Mouse (Mus musculus) natural killer cell, adult 2 months (primary cell): Measurements from ENCODE around the gene Ctr9.
A peak's percentile ranks its signal among the peaks of the same experiment; 100 is the strongest.

Experiments
- DNase-seq, 2 experiments: peaks; one replicate each; pipeline ENCODE4 v3.0.0; 2022; ENCODE audit warnings: low spot score in 2 of 2

The Ctr9 gene

GRCm38 (mm10) chr7:111028281-111029045 is at the start of gene Ctr9:
Gene Ctr9 (plus strand): TSS chr7:111028951.
- peak; percentile 95 to 96 for DNase-seq

DNA sequence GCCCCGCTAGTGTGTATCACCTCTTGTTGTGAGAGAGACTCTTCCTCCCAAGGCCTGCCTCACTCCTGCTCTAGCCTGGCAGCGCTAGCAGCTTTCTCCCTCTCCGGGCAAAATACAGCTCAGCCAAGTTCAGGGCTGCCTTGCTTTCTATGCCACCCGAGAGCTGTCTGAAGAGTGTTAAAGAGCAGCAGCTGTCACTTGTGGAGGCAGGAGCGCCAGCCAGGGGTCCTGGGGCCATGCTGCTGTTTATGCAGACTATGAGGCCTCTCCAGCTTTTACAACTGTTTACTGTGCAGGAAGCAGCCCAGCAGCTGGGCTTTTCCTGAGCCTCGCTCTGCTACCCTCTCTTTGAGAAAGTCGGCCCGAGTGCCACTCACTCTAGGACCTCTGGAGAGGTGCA is 47.7 kb upstream of the Ctr9 start:
- no peak for DNase-seq

- DNase-seq = no peak
These were observed 46.6 kb upstream of the Ctr9 start, which contains the start of gene Mrvi1 for GRCm38 (mm10) chr7:110982053-110982705. Gene Mrvi1 (minus strand): TSS chr7:110982461.

DNA sequence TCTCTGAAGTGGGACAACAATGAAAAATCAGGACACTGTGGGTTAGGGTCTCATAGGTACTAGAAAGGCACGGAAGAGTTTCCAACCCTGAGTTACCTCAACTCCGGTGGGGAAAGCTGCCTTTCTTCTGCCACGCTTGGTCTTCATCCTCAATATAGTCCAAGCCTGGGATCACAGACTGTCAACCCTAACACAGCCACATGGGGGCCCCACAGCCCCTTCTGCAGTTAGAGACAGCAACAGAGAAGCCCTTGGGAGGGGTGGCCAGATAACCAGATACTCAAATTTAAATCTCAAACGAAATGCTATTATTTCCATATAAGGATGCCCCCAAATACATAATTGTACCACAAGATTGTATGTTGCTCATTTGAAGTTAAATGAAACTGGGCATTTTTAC is 46.0 kb upstream of the Ctr9 start:
- peak in 1 of 2 experiments; percentile 23 for DNase-seq

GRCm38 (mm10) chr7:110983621-110984020 is 45.1 kb upstream of the Ctr9 start:
- no peak for DNase-seq

GRCm38 (mm10) chr7:110985581-110986265 is 43.0 kb upstream of the Ctr9 start:
- DNase-seq = no peak

DNA sequence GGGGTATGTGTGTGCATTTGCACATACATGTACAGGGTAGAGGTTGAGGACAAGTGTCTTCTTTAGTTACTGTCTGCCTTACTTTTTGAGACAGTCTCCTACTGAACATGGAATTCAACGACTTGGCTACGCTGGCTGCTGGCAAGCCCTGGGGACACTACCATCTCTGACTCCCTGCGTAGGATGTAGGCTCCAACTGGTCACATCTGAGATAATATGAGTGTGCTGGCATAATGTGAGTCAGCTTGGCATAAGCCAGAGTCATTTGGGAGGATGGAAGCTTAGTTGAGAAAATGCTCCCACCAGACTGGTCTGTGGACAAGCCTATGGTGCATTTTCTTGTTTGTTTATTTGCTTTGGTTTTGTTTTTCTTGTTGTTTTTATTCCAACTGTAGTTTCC is 40.7 kb upstream of the Ctr9 start:
- no peak for DNase-seq

DNA sequence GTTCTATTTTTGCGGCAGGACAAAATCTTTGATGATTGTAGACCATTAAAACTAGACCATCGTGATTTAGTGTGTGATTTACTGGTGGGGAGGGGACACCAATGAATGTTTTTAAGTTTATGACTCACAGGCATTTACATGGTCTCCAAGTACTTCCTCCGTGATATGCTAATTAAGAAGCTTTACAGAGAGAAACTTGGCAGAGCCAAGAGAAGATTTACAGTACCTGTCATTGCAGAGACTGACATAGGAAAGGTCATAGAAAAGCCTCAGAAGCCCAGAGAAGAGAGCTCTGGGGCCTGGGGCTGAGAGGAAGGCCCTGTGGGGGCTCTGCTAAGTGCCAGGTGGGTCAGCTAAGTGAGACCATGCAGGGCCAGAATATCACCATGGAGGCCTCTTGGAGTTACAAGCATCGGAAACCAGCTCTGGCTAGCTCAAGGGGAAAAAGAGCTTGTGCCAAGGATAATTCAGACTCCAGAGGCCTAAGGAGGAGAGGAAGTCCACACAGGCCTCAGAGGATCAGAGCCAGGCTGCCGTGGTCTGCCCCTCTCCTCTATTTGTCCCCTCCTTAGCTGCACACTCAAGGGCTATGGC is 39.4 kb upstream of the Ctr9 start:
- no peak for DNase-seq

DNA sequence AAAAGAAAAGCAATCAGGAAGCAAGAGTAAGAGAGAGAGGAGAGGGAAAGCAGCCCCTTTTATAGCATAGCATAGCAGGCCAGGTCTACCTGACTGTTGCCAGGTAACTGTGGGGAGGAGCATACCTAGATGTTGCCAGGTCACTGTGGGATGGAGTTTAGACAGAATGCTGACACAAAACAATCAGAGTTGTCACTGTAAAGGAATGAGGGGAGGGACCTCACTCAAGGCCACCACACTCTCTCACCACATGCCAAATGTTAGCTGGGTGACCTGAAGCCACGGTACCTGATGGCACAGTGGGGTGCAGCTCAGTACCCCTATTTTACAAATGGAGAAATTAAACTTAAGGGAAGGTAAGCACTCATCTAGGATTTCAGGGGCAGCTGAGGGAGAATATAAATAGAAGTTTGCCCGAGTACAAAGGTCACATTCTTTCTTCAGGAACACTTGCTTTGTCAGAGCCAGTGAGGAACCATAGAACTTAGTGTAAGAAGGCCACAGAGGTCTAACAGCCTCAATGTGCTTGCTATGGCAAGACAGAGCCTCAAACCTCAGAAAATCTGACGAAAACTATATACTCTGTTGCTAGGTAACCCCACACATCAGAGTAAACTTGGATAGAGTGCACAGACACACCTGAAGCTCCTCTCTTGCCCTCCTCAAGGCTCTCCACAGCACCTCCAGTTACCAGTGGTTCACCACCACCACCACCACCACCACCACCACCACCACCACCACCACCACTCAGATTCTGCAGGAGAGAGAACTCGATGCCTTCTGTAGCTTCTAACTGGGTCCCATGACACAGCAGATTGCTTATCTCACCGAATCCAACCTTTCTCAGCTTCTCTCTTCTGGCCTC is 38.2 kb upstream of the Ctr9 start:
- no peak for DNase-seq

GRCm38 (mm10) chr7:110991221-110991494 is 37.6 kb upstream of the Ctr9 start:
- DNase-seq = no peak

DNA sequence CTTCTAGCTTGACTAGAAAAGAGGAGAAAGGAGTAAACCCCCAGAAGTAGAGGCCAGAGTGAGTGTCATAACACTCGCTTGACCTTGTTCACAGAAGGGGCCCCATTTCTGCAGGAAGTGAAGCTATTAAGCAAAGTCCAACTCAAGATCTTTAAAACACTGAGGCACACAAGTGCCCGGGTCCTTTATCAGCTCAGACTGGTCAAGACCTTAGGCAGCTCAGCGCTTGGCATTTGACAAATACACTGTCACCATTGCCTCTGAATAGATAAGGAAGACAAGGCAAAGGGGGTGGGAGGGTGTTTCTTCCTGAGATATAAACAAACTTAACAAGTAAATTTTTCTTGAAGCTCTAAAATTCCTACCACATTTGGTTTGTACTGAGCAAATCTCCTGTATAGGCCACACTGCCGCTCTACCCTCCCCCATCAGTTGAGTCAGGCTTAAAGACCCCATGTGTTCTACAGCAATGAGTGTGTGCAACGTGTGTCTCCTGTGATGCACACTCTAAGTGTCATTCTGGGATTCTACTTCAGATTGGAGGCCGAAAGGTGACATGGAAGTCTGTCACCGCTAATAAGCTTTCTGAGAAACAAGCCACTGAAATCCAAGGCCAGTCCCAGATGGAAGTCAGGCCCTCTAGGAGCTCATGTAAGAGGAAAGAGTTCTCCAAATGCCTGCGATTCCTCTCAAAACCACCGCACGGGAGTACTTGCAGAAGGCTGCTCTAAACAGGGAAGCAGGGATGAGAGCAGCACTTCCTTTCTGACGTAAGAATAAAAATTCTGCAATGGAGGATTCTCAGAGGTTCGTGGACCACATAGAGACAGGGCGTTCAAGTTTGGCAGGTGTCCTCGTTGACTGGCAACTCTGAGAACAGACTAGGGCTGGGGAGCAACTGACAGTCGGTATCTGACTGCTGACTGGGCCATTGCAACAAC is 29.6 kb upstream of the Ctr9 start:
- no peak for DNase-seq

DNA sequence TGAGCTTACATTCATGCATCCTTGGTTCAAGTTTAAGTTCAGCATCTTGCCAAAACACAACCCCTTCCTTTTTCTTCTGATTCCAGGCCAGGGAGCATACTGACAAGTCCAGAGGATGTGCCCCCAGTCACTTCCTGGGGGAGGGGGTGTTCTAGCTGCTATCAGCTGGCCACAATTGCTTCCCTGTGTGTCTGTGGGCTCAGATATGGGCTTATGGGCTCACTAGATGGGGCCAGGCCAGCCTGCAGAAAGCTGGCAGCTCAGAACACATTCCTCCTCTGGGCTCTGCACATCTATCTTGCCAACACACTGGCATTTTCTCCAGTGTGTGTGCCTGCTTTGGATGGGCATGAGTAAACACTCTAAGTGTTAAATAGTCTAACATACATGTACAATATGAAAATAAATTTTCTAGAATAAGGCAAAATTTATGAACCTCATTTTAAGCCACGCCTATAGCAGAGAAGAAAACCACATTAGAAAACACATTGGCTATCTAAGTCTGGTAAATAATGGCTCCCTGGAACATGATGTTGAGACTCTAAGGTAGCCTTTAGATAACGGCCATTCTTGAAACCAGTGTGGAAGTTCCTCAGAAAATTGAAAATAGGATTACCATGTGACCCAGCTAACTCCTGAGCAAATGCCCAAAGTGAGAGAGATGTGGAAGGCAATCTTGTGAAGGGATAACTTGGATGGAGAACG is 24.5 kb upstream of the Ctr9 start:
- DNase-seq = no peak

- DNase-seq = peak in 1 of 2 experiments; percentile 16
These were observed 14.6 kb upstream of the Ctr9 start for GRCm38 (mm10) chr7:111014039-111014605.

DNA sequence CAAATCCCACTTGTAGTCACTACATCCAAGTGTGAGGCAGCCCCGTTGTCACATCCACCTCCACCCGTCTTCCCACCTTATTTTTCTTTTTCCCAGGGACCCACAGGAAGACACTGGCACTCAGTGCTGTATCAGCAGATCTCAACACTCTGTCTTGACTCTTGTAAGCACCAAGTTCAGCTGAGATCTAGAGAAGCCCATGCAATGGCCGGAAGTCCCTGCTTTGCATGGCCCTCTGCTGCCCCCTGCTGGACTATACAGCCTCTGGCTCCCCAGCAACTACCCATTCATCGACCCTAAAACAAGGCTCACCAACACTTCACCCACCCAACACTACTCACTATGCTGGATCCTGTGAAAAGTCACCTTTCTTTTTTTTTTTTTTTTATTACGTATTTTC is 13.9 kb upstream of the Ctr9 start:
- DNase-seq = peak; percentile 83 to 89

- no peak for DNase-seq
These were observed 13.0 kb upstream of the Ctr9 start for GRCm38 (mm10) chr7:111015731-111016130.

DNA sequence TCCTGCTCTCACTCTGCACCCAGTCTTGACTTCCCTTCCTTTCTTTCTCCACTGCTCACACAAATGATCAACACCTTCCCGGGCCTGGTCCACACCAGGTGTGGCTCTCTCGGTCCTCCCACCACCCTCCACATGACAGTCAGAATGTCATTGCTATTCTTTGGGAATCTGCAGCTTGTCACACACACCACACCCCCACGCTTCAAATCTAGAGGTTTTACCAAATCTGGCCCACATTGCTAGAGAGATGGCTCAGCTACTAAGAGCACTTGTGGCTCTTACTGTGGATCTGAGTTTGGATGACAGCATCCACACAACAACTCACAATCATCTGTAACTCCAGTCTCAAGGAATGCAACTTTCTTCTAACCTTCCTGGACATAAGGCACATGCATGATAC is 11.8 kb upstream of the Ctr9 start:
- no peak for DNase-seq

GRCm38 (mm10) chr7:111020814-111021213 is 7.9 kb upstream of the Ctr9 start:
- no peak for DNase-seq

- DNase-seq = no peak
These were observed 4.6 kb upstream of the Ctr9 start for GRCm38 (mm10) chr7:111024068-111024594.

- no peak for DNase-seq
These were observed 3.8 kb upstream of the Ctr9 start for GRCm38 (mm10) chr7:111024912-111025311.
